Comparison of ENCODE assay signal across 38 mouse cellular contexts in the genomic region with DNA sequence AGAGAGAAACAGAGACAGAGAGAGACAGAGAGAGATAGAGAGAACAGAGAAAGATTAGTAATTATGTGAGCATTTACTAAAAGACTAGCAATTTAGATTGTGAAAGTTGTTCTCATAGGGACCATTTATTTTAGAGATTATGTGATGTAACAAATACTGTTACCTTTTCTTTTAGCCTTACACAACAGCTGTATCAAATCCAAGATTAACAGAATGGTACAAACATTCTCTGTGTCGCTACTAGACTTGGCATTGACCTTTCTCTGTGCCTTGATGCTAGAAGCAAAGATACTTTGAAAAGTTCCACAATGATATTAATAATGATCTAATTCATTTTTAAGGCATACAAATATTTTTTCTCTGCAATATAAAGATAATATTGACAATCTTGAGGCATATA. TPM values are rescaled to one million over a fixed set of nuclear protein-coding genes. Genes with fewer than 3 reads are reported as not detected.
"Had no signal": no experiment of that assay in that cellular context is flagged by ENCODE, and none has a peak within 500 bp of the region (broad histone marks: within the 10 kb centered on the region; RNA-seq: fewer than 3 reads in every experiment).

No protein-coding gene starts in this region.

- H3K4me3 ChIP-seq: embryonic facial prominence, embryonic 10.5 days; embryonic facial prominence, embryonic 12.5 days; embryonic facial prominence, embryonic 13.5 days; embryonic facial prominence, embryonic 15.5 days; erythroblast, embryonic 14.5 days; forebrain, embryonic 10.5 days; forebrain, embryonic 12.5 days; forebrain, embryonic 13.5 days; forebrain, embryonic 15.5 days; gastrocnemius, adult 2 months; heart, adult 2 months had no signal

- H3K27ac ChIP-seq: embryonic facial prominence, embryonic 10.5 days; embryonic facial prominence, embryonic 12.5 days; embryonic facial prominence, embryonic 13.5 days; embryonic facial prominence, embryonic 15.5 days; forebrain, embryonic 10.5 days; forebrain, embryonic 12.5 days; forebrain, embryonic 13.5 days; forebrain, embryonic 15.5 days; gastrocnemius, adult 2 months; heart, adult 2 months had no signal

- ATAC-seq: forebrain, embryonic 13.5 days; forebrain, embryonic 14.5 days; forebrain, embryonic 15.5 days; forebrain, embryonic 16.5 days; forebrain, postnatal 0 days had no signal

- H3K27me3 ChIP-seq: embryonic facial prominence, embryonic 12.5 days; embryonic facial prominence, embryonic 13.5 days; embryonic facial prominence, embryonic 15.5 days; forebrain, embryonic 12.5 days; forebrain, embryonic 13.5 days; forebrain, embryonic 15.5 days had no signal

- DNase-seq: cerebellum, adult 2 months; cerebellum, adult 8-10 months; cerebellum, adult 9-10 months; cerebellum, adult 9-11 months; cerebellum, postnatal 10 days; cerebellum, postnatal 14 days; cerebellum, postnatal 25 days; cerebellum, postnatal 36 days; embryo, embryonic 11 days; forebrain, postnatal 0 days; gastrocnemius, adult 2 months; gastrocnemius, postnatal 14 days; gastrocnemius, postnatal 25 days; gastrocnemius, postnatal 36 days; heart, adult 11 months; heart, adult 18-20 months; heart, adult 2 months had no signal

- H3K36me3 ChIP-seq: embryonic facial prominence, embryonic 10.5 days; embryonic facial prominence, embryonic 12.5 days; embryonic facial prominence, embryonic 13.5 days; embryonic facial prominence, embryonic 15.5 days; forebrain, embryonic 10.5 days; forebrain, embryonic 12.5 days; forebrain, embryonic 15.5 days had no signal

- H3K4me1 ChIP-seq: embryonic facial prominence, embryonic 10.5 days; embryonic facial prominence, embryonic 12.5 days; embryonic facial prominence, embryonic 13.5 days; embryonic facial prominence, embryonic 15.5 days; forebrain, embryonic 10.5 days; forebrain, embryonic 12.5 days; forebrain, embryonic 13.5 days; forebrain, embryonic 15.5 days had no signal

- H3K9me3 ChIP-seq: embryonic facial prominence, embryonic 10.5 days; embryonic facial prominence, embryonic 12.5 days; embryonic facial prominence, embryonic 13.5 days; embryonic facial prominence, embryonic 15.5 days; forebrain, embryonic 10.5 days; forebrain, embryonic 12.5 days; forebrain, embryonic 13.5 days; forebrain, embryonic 15.5 days had no signal

- H3K9ac ChIP-seq: embryonic facial prominence, embryonic 12.5 days; embryonic facial prominence, embryonic 13.5 days; embryonic facial prominence, embryonic 15.5 days; forebrain, embryonic 12.5 days; forebrain, embryonic 13.5 days; forebrain, embryonic 15.5 days; forebrain, postnatal 0 days had no signal

- H3K4me2 ChIP-seq: embryonic facial prominence, embryonic 12.5 days; embryonic facial prominence, embryonic 13.5 days; embryonic facial prominence, embryonic 15.5 days; forebrain, embryonic 12.5 days; forebrain, embryonic 13.5 days; forebrain, embryonic 15.5 days had no signal

RNA-seq across cellular contexts. Expression of a gene that starts 11.0 kb away (rescaled TPM):
- total RNA-seq: common myeloid progenitor, adult 5-6 weeks; forebrain, postnatal 0 days; gastrocnemius, adult 18-20 months; gastrocnemius, postnatal 14 days; gastrocnemius, postnatal 25 days; gastrocnemius, postnatal 36 days; gastrocnemius, postnatal 4 days; granulocyte monocyte progenitor cell, adult 5-6 weeks; heart, adult 2 months had no signal
- polyA plus RNA-seq: cerebellum, adult 2 months; cortical plate, adult 2 months; erythroblast, embryonic 14.5 days; forebrain, embryonic 13.5 days; forebrain, embryonic 14.5 days; forebrain, embryonic 15.5 days; forebrain, embryonic 16.5 days; forebrain, postnatal 0 days; frontal cortex, adult 2 months; heart, adult 2 months had no signal

RNA-seq across cellular contexts. Expression of a gene that starts 11.6 kb away (rescaled TPM):
- total RNA-seq: common myeloid progenitor, adult 5-6 weeks; forebrain, postnatal 0 days; gastrocnemius, adult 18-20 months; gastrocnemius, adult 2 months; gastrocnemius, adult 8-10 months; gastrocnemius, postnatal 14 days; gastrocnemius, postnatal 25 days; gastrocnemius, postnatal 36 days; granulocyte monocyte progenitor cell, adult 5-6 weeks; heart, adult 2 months had no signal
- polyA plus RNA-seq: cerebellum, adult 2 months; cortical plate, adult 2 months; embryonic facial prominence, embryonic 10.5 days; embryonic facial prominence, embryonic 11.5 days; embryonic facial prominence, embryonic 12.5 days; erythroblast, embryonic 14.5 days; forebrain, embryonic 10.5 days; forebrain, embryonic 11.5 days; forebrain, embryonic 13.5 days; forebrain, embryonic 14.5 days; forebrain, embryonic 15.5 days; forebrain, embryonic 16.5 days; forebrain, postnatal 0 days had no signal

RNA-seq across cellular contexts. Expression of a gene that starts 42.4 kb away (rescaled TPM):
- total RNA-seq: common myeloid progenitor, adult 5-6 weeks; forebrain, postnatal 0 days; gastrocnemius, adult 18-20 months; gastrocnemius, adult 2 months; gastrocnemius, adult 8-10 months; gastrocnemius, postnatal 14 days; gastrocnemius, postnatal 25 days; gastrocnemius, postnatal 36 days; gastrocnemius, postnatal 4 days; granulocyte monocyte progenitor cell, adult 5-6 weeks; heart, adult 18-20 months; heart, adult 2 months; heart, adult 8-10 months had no signal
- polyA plus RNA-seq: cerebellum, adult 2 months; cortical plate, adult 2 months; embryonic facial prominence, embryonic 11.5 days; embryonic facial prominence, embryonic 13.5 days; erythroblast, embryonic 14.5 days; forebrain, embryonic 10.5 days; forebrain, embryonic 12.5 days; forebrain, embryonic 13.5 days; forebrain, embryonic 14.5 days; forebrain, embryonic 15.5 days; forebrain, embryonic 16.5 days; forebrain, postnatal 0 days; frontal cortex, adult 2 months had no signal
